Mouse (Mus musculus) megakaryocyte, embryonic 14.5 days (primary cell): ENCODE data around the gene Fam20c. TPM values are rescaled to one million over a fixed set of nuclear protein-coding genes. Genes with fewer than 3 reads are reported as not detected.
A peak's percentile ranks its signal among the peaks of the same experiment; 100 is the strongest.

ENCODE experiments used
- H3K27me3 ChIP-seq: replicated peaks from 2 replicates; pipeline ENCODE3; 2012; ENCODE audit warnings: inconsistent platforms
- H3K36me3 ChIP-seq: replicated peaks from 2 replicates; pipeline ENCODE3; 2012; ENCODE audit warnings: low read length, inconsistent platforms, mixed read lengths
- H3K4me1 ChIP-seq: 2 replicates; pipeline ENCODE4 v1.6.1; 2012; ENCODE audit warnings: inconsistent platforms
- H3K4me3 ChIP-seq: replicated peaks from 2 replicates; pipeline ENCODE3; 2012; ENCODE audit warnings: moderate library complexity, mild to moderate bottlenecking, inconsistent platforms
- H3K9me3 ChIP-seq: 2 replicates; pipeline ENCODE4 v1.6.1; 2012; ENCODE audit warnings: inconsistent platforms
- FLI1 ChIP-seq: IDR thresholded peaks from 2 replicates; pipeline ENCODE4 v1.6.1; 2012; ENCODE audit warnings: low read length, inconsistent platforms, mixed read lengths
- GATA1 ChIP-seq: IDR thresholded peaks from 3 replicates; pipeline ENCODE4 v1.6.1; 2012; ENCODE audit warnings: mixed read lengths, low read length, inconsistent platforms, borderline replicate concordance
- polyA plus RNA-seq: library from polyadenylated mRNA; stranded (reverse); fragments of >175 nt; gene quantifications from 2 replicates; pipeline ENCODE4 v1.2.3, GENCODE M21; 2012; ENCODE audit warnings: low replicate concordance; ENCODE audit not compliant: insufficient read depth

The Fam20c gene
- polyA plus RNA-seq, result 8.0 and 54.6 TPM in 2 replicates

- Histone ChIP-seq H3K27me3 (peaks cover 94% of the 10 kb centered on the region), H3K4me3 (peak within 1 kb of the TSS; percentile 89), H3K4me1 (peaks cover 20% of the 10 kb centered on the region), H3K36me3 (peaks cover 6% of the 10 kb centered on the region), H3K9me3 (no peaks in the 10 kb centered on the region)
- TF ChIP-seq FLI1 (no peak), GATA1 (no peak)
Measured at GRCm38 (mm10) chr5:138754303-138755120, at the start of gene Fam20c. Gene Fam20c, plus strand, starts transcription at chr5:138754514.

- H3K4me1 ChIP-seq, result peaks cover 13% of the 10 kb centered on the region
- H3K27me3 ChIP-seq, result peaks cover 5% of the 10 kb centered on the region
- TF ChIP-seq GATA1 (no peak), FLI1 (no peak)
- peaks cover 26% of the 10 kb centered on the region for H3K9me3 ChIP-seq
- H3K4me3 ChIP-seq, result no peak overlapping the region
- H3K36me3 ChIP-seq, result peaks cover 14% of the 10 kb centered on the region
Measured at GRCm38 (mm10) chr5:138707367-138707766, 46.9 kb upstream of the Fam20c start.

- no peak for TF ChIP-seq FLI1
- no peak for TF ChIP-seq GATA1
- H3K4me1 ChIP-seq, result peaks cover 13% of the 10 kb centered on the region
Measured at GRCm38 (mm10) chr5:138708591-138708990, 45.7 kb upstream of the Fam20c start.

GRCm38 (mm10) chr5:138715561-138716095 is 38.7 kb upstream of the Fam20c start:
- Histone ChIP-seq H3K27me3 (peaks cover 34% of the 10 kb centered on the region), H3K9me3 (peaks cover 12% of the 10 kb centered on the region), H3K4me3 (no peak overlapping the region), H3K4me1 (peaks cover 4% of the 10 kb centered on the region; the same call in 1 of the 2 replicates), H3K36me3 (peaks cover 4% of the 10 kb centered on the region)
- TF ChIP-seq GATA1 (no peak), FLI1 (no peak)

More at GRCm38 (mm10) chr5:138708591-138708990, 45.7 kb upstream of the Fam20c start:
- Histone ChIP-seq H3K36me3 (peaks cover 17% of the 10 kb centered on the region), H3K4me3 (no peak overlapping the region), H3K27me3 (peaks cover 5% of the 10 kb centered on the region), H3K9me3 (peaks cover 31% of the 10 kb centered on the region)

GRCm38 (mm10) chr5:138720329-138721190 is 33.8 kb upstream of the Fam20c start:
- no peak overlapping the region for H3K4me3 ChIP-seq
- no peaks in the 10 kb centered on the region for H3K9me3 ChIP-seq
- H3K36me3 ChIP-seq, result no peaks in the 10 kb centered on the region
- peaks cover 58% of the 10 kb centered on the region for H3K27me3 ChIP-seq
- H3K4me1 ChIP-seq, result peaks cover 3% of the 10 kb centered on the region
- no peak for TF ChIP-seq FLI1
- no peak for TF ChIP-seq GATA1

- Histone ChIP-seq H3K36me3 (no peaks in the 10 kb centered on the region), H3K27me3 (peaks cover 45% of the 10 kb centered on the region)
- TF ChIP-seq FLI1, result no peak
- TF ChIP-seq GATA1, result no peak
Measured at GRCm38 (mm10) chr5:138724417-138724816, 29.9 kb upstream of the Fam20c start.

GRCm38 (mm10) chr5:138725151-138725550 is 29.2 kb upstream of the Fam20c start:
- Histone ChIP-seq H3K36me3 (no peaks in the 10 kb centered on the region), H3K9me3 (peaks cover 7% of the 10 kb centered on the region), H3K4me1 (no peaks in the 10 kb centered on the region; the same call in 1 of the 2 replicates), H3K27me3 (peaks cover 42% of the 10 kb centered on the region), H3K4me3 (no peak overlapping the region)
- TF ChIP-seq GATA1 (no peak), FLI1 (no peak)

More at GRCm38 (mm10) chr5:138724417-138724816, 29.9 kb upstream of the Fam20c start:
- no peaks in the 10 kb centered on the region; the same call in 1 of the 2 replicates for H3K4me1 ChIP-seq
- H3K4me3 ChIP-seq, result no peak overlapping the region
- no peaks in the 10 kb centered on the region; the same call in 1 of the 2 replicates for H3K9me3 ChIP-seq

GRCm38 (mm10) chr5:138730863-138731262 is 23.5 kb upstream of the Fam20c start:
- Histone ChIP-seq H3K4me1 (peaks cover 22% of the 10 kb centered on the region), H3K4me3 (peak overlapping the region; percentile 25), H3K36me3 (no peaks in the 10 kb centered on the region), H3K27me3 (peaks cover 18% of the 10 kb centered on the region), H3K9me3 (peaks cover 10% of the 10 kb centered on the region)
- no peak for TF ChIP-seq GATA1
- no peak for TF ChIP-seq FLI1

GRCm38 (mm10) chr5:138733317-138733899 is 20.9 kb upstream of the Fam20c start:
- H3K4me3 ChIP-seq, result no peak overlapping the region
- TF ChIP-seq GATA1, result no peak
- no peak for TF ChIP-seq FLI1
- peaks cover 22% of the 10 kb centered on the region for H3K4me1 ChIP-seq
- no peaks in the 10 kb centered on the region for H3K36me3 ChIP-seq
- peaks cover 10% of the 10 kb centered on the region for H3K9me3 ChIP-seq
- peaks cover 29% of the 10 kb centered on the region for H3K27me3 ChIP-seq
